Mouse (Mus musculus) kidney, postnatal 0 days (tissue): ENCODE data around the gene E130308A19Rik. TPM values are rescaled to one million over a fixed set of nuclear protein-coding genes. Genes with fewer than 3 reads are reported as not detected.

Experiments
- ATAC-seq: fragments of 200-750 bp; cut with Nextera tagmentation; replicated peaks from 2 replicates; pipeline ENCODE4 v1.8.0; 2017; ENCODE audit warnings: low read depth, moderate number of reproducible peaks, moderate TSS enrichment, moderate library complexity; ENCODE audit not compliant: low FRiP score
- DNase-seq: peaks from one replicate; pipeline ENCODE4 v3.0.0-alpha.2; 2016; ENCODE audit warnings: low spot score
- H3K27ac ChIP-seq: fragments of 300-500 bp; sonication (generic); 2 replicates; pipeline ENCODE4 v1.5.1; 2014; ENCODE audit warnings: mild to moderate bottlenecking
- H3K27me3 ChIP-seq: fragments of 300-500 bp; sonication (generic); 2 replicates; pipeline ENCODE4 v1.6.1; 2014; ENCODE audit warnings: low read length, mixed read lengths; ENCODE audit not compliant: insufficient read depth
- H3K36me3 ChIP-seq: fragments of 300-500 bp; sonication (generic); 2 replicates; pipeline ENCODE4 v1.6.1; 2014; ENCODE audit warnings: low read length, mixed read lengths; ENCODE audit not compliant: insufficient read depth
- H3K4me1 ChIP-seq: fragments of 300-500 bp; sonication (generic); replicated peaks from 2 replicates; pipeline ENCODE4 v1.6.1; 2014; ENCODE audit warnings: antibody characterized with exemption, low read length, mixed read lengths; ENCODE audit not compliant: insufficient read depth
- H3K4me2 ChIP-seq: fragments of 300-500 bp; sonication (generic); 2 replicates; pipeline ENCODE4 v1.6.1; 2014; ENCODE audit warnings: mild to moderate bottlenecking, low read length, moderate library complexity, mixed read lengths
- H3K4me3 ChIP-seq: fragments of 300-500 bp; sonication (generic); replicated peaks from 2 replicates; pipeline ENCODE4 v1.5.1; 2014; ENCODE audit warnings: low read depth, low read length
- H3K9ac ChIP-seq: fragments of 300-500 bp; sonication (generic); 2 replicates; pipeline ENCODE4 v1.6.1; 2014; ENCODE audit warnings: low read depth, low read length
- H3K9me3 ChIP-seq: fragments of 300-500 bp; sonication (generic); replicated peaks from 2 replicates; pipeline ENCODE4 v1.6.1; 2016; ENCODE audit warnings: low read length, inconsistent platforms, mixed read lengths
- CTCF ChIP-seq: IDR thresholded peaks from 2 replicates; pipeline ENCODE4 v1.5.1; 2016; ENCODE audit warnings: antibody characterized with exemption, low read depth, mild to moderate bottlenecking, moderate library complexity
- WGBS: fragments of 180-500 bp; shearing (Covaris S2); extraction: QIAGEN DNeasy Blood & Tissue Kit; methylation state at CpG from one replicate; pipeline ENCODE4 v1.1.7; 2014; 5-methylcytosine and 5-hydroxymethylcytosine counted together
- polyA plus RNA-seq: library from polyadenylated mRNA; unstranded; fragments of >200 nt; fragmentation: Nextera tagmentation; extraction: Ambion mirVana; gene quantifications from 2 replicates; pipeline ENCODE4 v1.2.1, GENCODE M21; 2015

The E130308A19Rik gene
- polyA plus RNA-seq, 1 experiment from 2014 or later, result 29.0 TPM

- Histone ChIP-seq H3K9ac (no peak overlapping the region), H3K36me3 (no peaks in the 10 kb centered on the region), H3K27ac (no peak overlapping the region), H3K4me2 (no peak overlapping the region), H3K27me3 (no peaks in the 10 kb centered on the region), H3K4me1 (0 out of 2 replicates have a peak, but pooled peaks cover 6% of the 10 kb centered on the region), H3K9me3 (no peaks in the 10 kb centered on the region), H3K4me3 (no peak overlapping the region)
- ATAC-seq (no peak), DNase-seq (no peak)
- 53% methylated on average over 4 of the region's 4 CpGs for WGBS
- TF ChIP-seq CTCF, result no peak
Measured at GRCm38 (mm10) chr4:59684306-59684705, 58.3 kb downstream of the E130308A19Rik start.

- Histone ChIP-seq H3K27me3 (no peaks in the 10 kb centered on the region), H3K4me2 (no peak overlapping the region), H3K27ac (no peak overlapping the region), H3K9me3 (no peaks in the 10 kb centered on the region), H3K36me3 (peaks cover 9% of the 10 kb centered on the region; the same call in 1 of the 2 replicates), H3K4me1 (0 out of 2 replicates have a peak, but pooled peaks cover 2% of the 10 kb centered on the region), H3K9ac (no peak overlapping the region), H3K4me3 (no peak overlapping the region)
- ATAC-seq, result no peak
- no peak for DNase-seq
- 82% methylated on average over 4 of the region's 4 CpGs for WGBS
- no peak for TF ChIP-seq CTCF
Measured at GRCm38 (mm10) chr4:59686716-59687115, 60.7 kb downstream of the E130308A19Rik start.

DNA sequence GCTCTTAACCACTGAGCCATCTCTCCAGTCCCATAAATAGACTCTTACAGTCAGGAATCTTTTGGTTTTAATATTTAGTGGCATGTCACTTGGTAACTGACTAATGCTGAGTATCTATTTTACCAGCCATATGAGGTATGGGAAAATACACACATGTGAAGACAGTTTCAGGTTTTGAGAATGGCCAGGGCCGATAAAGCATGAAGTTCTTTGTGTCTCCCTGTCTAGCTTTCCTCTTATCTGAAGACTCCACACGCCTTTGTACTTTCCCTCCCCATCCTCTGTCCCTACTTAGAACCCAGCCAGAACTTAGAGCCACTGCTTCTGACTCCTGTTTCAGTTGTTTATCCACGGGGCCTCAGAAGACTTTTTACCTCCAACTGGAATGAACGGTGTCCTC, 63.0 kb downstream of the E130308A19Rik start:
- Histone ChIP-seq H3K27me3 (no peaks in the 10 kb centered on the region), H3K9ac (no peak overlapping the region), H3K4me2 (no peak overlapping the region), H3K4me1 (no peaks in the 10 kb centered on the region), H3K27ac (no peak overlapping the region), H3K9me3 (no peaks in the 10 kb centered on the region), H3K36me3 (peaks cover 9% of the 10 kb centered on the region; the same call in 1 of the 2 replicates), H3K4me3 (no peak overlapping the region)
- ATAC-seq (no peak), DNase-seq (no peak)
- no peak for TF ChIP-seq CTCF
- 80% methylated on average over 4 of the region's 4 CpGs for WGBS

DNA sequence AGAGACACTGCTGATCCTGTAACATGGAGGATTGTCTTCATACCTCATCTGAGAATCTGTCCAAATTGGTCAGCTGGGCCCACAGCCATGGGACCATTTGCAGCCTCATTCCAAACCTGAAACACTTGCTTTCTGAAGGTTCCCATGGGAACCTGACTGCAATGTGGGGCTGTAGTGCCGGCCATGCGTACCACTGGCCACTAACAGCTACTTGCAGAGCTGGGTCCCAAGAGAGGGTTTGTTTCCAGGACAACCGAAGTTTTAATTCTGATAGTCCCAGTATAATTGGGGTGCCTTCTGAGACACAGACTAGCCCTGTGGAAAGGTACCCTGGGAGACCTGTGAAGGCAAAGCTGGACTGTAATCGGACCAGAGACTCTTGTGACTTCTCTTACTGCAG, 64.1 kb downstream of the E130308A19Rik start:
- 83% methylated on average over 4 of the region's 4 CpGs for WGBS
- no peak for TF ChIP-seq CTCF

DNA sequence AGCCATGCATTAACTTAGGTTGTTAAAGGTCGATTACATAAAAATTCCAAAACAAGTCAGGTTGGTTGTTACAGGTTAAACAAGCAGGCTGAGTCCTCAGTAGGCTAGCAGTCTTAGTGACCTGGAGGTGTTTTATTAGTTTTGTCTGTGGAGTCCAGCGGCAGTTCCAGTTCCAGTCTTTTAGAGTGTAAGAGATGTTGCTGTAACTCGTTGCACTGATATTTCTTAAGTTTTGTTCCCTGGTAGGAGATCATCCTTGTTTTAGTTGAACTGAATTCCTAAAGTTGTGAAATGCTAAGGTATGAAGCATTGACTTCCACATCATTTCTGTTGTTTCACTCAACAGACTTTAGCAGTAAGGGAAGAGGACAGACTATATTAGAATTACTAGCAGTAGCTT, 70.8 kb downstream of the E130308A19Rik start:
- Histone ChIP-seq H3K27ac (no peak overlapping the region), H3K4me1 (no peaks in the 10 kb centered on the region), H3K9ac (no peak overlapping the region), H3K4me3 (no peak overlapping the region), H3K27me3 (no peaks in the 10 kb centered on the region), H3K36me3 (no peaks in the 10 kb centered on the region), H3K9me3 (no peaks in the 10 kb centered on the region), H3K4me2 (no peak overlapping the region)
- WGBS, result 69% methylated on average over 3 of the region's 3 CpGs
- DNase-seq (no peak), ATAC-seq (no peak)
- TF ChIP-seq CTCF, result no peak

More for the DNA sequence above, 64.1 kb downstream of the E130308A19Rik start:
- Histone ChIP-seq H3K4me3 (no peak overlapping the region), H3K9ac (no peak overlapping the region), H3K27ac (no peak overlapping the region), H3K36me3 (peaks cover 9% of the 10 kb centered on the region; the same call in 1 of the 2 replicates), H3K27me3 (no peaks in the 10 kb centered on the region), H3K4me2 (no peak overlapping the region), H3K9me3 (no peaks in the 10 kb centered on the region), H3K4me1 (no peaks in the 10 kb centered on the region)
- DNase-seq (no peak), ATAC-seq (no peak)

- no peak for ATAC-seq
- no peak overlapping the region for H3K27ac ChIP-seq
Measured at GRCm38 (mm10) chr4:59697869-59698268, 71.9 kb downstream of the E130308A19Rik start.

More at GRCm38 (mm10) chr4:59697869-59698268, 71.9 kb downstream of the E130308A19Rik start:
- H3K9me3 ChIP-seq, result no peaks in the 10 kb centered on the region
- no peak for DNase-seq
- no peaks in the 10 kb centered on the region for H3K27me3 ChIP-seq
- no peak overlapping the region for H3K4me3 ChIP-seq
- no peaks in the 10 kb centered on the region for H3K4me1 ChIP-seq
- H3K4me2 ChIP-seq, result no peak overlapping the region
- H3K36me3 ChIP-seq, result no peaks in the 10 kb centered on the region
- H3K9ac ChIP-seq, result no peak overlapping the region
- WGBS, result 49% methylated on average over 3 of the region's 3 CpGs
- TF ChIP-seq CTCF, result no peak
